Mouse (Mus musculus) forebrain, embryonic 13.5 days (tissue): ENCODE data around the gene Lhb. TPM values are rescaled to one million over a fixed set of nuclear protein-coding genes. Genes with fewer than 3 reads are reported as not detected.
"Not testable (repeated sequence)": the region's sequence is repeated elsewhere in the genome, so short reads cannot be mapped to it uniquely, and the experiment has no call there.

Experiments
- ATAC-seq: fragments of 200-750 bp; cut with Nextera tagmentation; 2 replicates; pipeline ENCODE4 v1.8.0; 2017
- H3K27ac ChIP-seq: fragments of 300-500 bp; sonication (generic); 2 replicates; pipeline ENCODE4 v1.5.1; 2015; ENCODE audit warnings: inconsistent platforms, mild to moderate bottlenecking, moderate library complexity
- H3K27me3 ChIP-seq: fragments of 300-500 bp; sonication (generic); 2 replicates; pipeline ENCODE4 v1.6.1; 2015; ENCODE audit warnings: mild to moderate bottlenecking, inconsistent platforms
- H3K36me3 ChIP-seq: fragments of 300-500 bp; sonication (generic); 2 replicates; pipeline ENCODE4 v1.6.1; 2015; ENCODE audit warnings: mild to moderate bottlenecking, inconsistent platforms; ENCODE audit not compliant: poor library complexity, severe bottlenecking
- H3K4me1 ChIP-seq: fragments of 300-500 bp; sonication (generic); 2 replicates; pipeline ENCODE4 v1.6.1; 2015; ENCODE audit warnings: inconsistent platforms
- H3K4me2 ChIP-seq: fragments of 300-500 bp; sonication (generic); 2 replicates; pipeline ENCODE4 v1.6.1; 2015; ENCODE audit warnings: inconsistent platforms, mild to moderate bottlenecking, moderate library complexity
- H3K4me3 ChIP-seq: fragments of 300-500 bp; sonication (generic); 2 replicates; pipeline ENCODE4 v1.5.1; 2015; ENCODE audit warnings: mild to moderate bottlenecking, inconsistent platforms
- H3K9ac ChIP-seq: fragments of 300-500 bp; sonication (generic); 2 replicates; pipeline ENCODE4 v1.6.1; 2015; ENCODE audit warnings: mild to moderate bottlenecking, inconsistent platforms
- H3K9me3 ChIP-seq: fragments of 300-500 bp; sonication (generic); replicated peaks from 2 replicates; pipeline ENCODE4 v1.6.1; 2016; ENCODE audit warnings: inconsistent platforms
- WGBS: fragments of 180-500 bp; shearing (Covaris S2); methylation state at CpG from one replicate; pipeline ENCODE4 v1.1.7; 2015; 5-methylcytosine and 5-hydroxymethylcytosine counted together
- polyA plus RNA-seq: library from polyadenylated mRNA; unstranded; fragments of >200 nt; fragmentation: Nextera tagmentation; extraction: Ambion mirVana; gene quantifications from 2 replicates; pipeline ENCODE4 v1.2.1, GENCODE M21; 2015

The Lhb gene
- polyA plus RNA-seq: 0.44 and 1.1 TPM in 2 replicates

GRCm38 (mm10) chr7:45420615-45420919, at the start of gene Lhb:
Gene Lhb (plus strand): TSS chr7:45420820.
- H3K27me3 ChIP-seq: peaks cover 56% of the 10 kb centered on the region
- H3K27ac ChIP-seq: no peak within 1 kb of the TSS
- H3K36me3 ChIP-seq: peaks cover 55% of the 10 kb centered on the region
- no peak for ATAC-seq
- peaks cover 1% of the 10 kb centered on the region; the same call in 1 of the 2 replicates for H3K4me1 ChIP-seq
- no peaks in the 10 kb centered on the region for H3K9me3 ChIP-seq
- H3K9ac ChIP-seq: no peak within 1 kb of the TSS
- WGBS: 64% methylated on average over 6 of the region's 6 CpGs
- H3K4me2 ChIP-seq: no peak within 1 kb of the TSS
- no peak within 1 kb of the TSS for H3K4me3 ChIP-seq

GRCm38 (mm10) chr7:45372371-45372770, 48.2 kb upstream of the Lhb start:
- H3K27me3 ChIP-seq: peaks cover 20% of the 10 kb centered on the region
- H3K27ac ChIP-seq: no peak overlapping the region
- ATAC-seq: no peak
- peaks cover 58% of the 10 kb centered on the region for H3K36me3 ChIP-seq
- H3K9me3 ChIP-seq: no peaks in the 10 kb centered on the region
- H3K4me3 ChIP-seq: no peak overlapping the region
- H3K4me2 ChIP-seq: no peak overlapping the region
- 83% methylated on average over 5 of the region's 5 CpGs for WGBS
- no peak overlapping the region for H3K9ac ChIP-seq
- H3K4me1 ChIP-seq: peaks cover 24% of the 10 kb centered on the region

- no peaks in the 10 kb centered on the region for H3K9me3 ChIP-seq
- H3K27ac ChIP-seq: no peak overlapping the region
- no peak overlapping the region for H3K9ac ChIP-seq
- peaks cover 14% of the 10 kb centered on the region for H3K4me1 ChIP-seq
- H3K4me2 ChIP-seq: no peak overlapping the region
- no peak for ATAC-seq
- peaks cover 80% of the 10 kb centered on the region for H3K36me3 ChIP-seq
- WGBS: 88% methylated on average over 8 of the region's 8 CpGs
- no peak overlapping the region for H3K4me3 ChIP-seq
- H3K27me3 ChIP-seq: peaks cover 7% of the 10 kb centered on the region
These were observed 46.0 kb upstream of the Lhb start for GRCm38 (mm10) chr7:45374620-45375019.

- Histone ChIP-seq H3K9ac (no peak overlapping the region), H3K4me1 (no peaks in the 10 kb centered on the region)
These were observed 44.6 kb upstream of the Lhb start for GRCm38 (mm10) chr7:45376057-45376456.

DNA sequence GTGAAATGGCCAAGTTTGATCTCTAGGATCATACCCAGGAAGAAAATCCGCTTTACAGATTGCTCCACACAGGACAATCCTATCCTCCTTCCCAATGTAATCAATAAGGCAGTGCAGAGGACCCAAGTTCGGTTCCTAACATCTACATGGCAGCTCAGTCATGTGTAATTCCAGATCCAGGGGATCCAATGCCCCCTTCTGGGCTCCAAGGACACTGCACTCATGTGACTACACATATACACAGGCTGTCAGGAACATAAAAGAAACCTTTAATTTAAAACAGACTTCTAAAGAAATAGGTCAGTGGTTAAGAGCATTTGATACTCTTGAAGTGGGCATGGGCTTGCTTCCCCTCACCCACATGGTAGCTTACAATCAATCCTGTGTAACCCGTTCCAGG, 34.5 kb upstream of the Lhb start:
- 89% methylated on average over 3 of the region's 3 CpGs for WGBS
- Histone ChIP-seq H3K27me3 (no peaks in the 10 kb centered on the region), H3K4me1 (no peaks in the 10 kb centered on the region), H3K4me3 (no peak overlapping the region), H3K9ac (no peak overlapping the region), H3K36me3 (peaks cover 98% of the 10 kb centered on the region), H3K4me2 (no peak overlapping the region), H3K27ac (no peak overlapping the region), H3K9me3 (no peaks in the 10 kb centered on the region)
- ATAC-seq: no peak

More at GRCm38 (mm10) chr7:45376057-45376456, 44.6 kb upstream of the Lhb start:
- Histone ChIP-seq H3K36me3 (peaks cover 95% of the 10 kb centered on the region), H3K4me2 (no peak overlapping the region), H3K27me3 (no peaks in the 10 kb centered on the region), H3K4me3 (no peak overlapping the region), H3K9me3 (no peaks in the 10 kb centered on the region), H3K27ac (no peak overlapping the region)
- no peak for ATAC-seq
- 94% methylated on average over 1 of the region's 1 CpGs for WGBS

- peak overlapping the region; percentile 95 for H3K9ac ChIP-seq
- H3K9me3 ChIP-seq: no peaks in the 10 kb centered on the region
- peak overlapping the region; percentile 99 for H3K4me2 ChIP-seq
- H3K4me1 ChIP-seq: peaks cover 26% of the 10 kb centered on the region
- no peaks in the 10 kb centered on the region for H3K27me3 ChIP-seq
- H3K36me3 ChIP-seq: peaks cover 27% of the 10 kb centered on the region
- 1% methylated on average over 18 of the region's 20 CpGs for WGBS
- H3K4me3 ChIP-seq: peak overlapping the region; percentile 82
- ATAC-seq: peak; percentile 81
- H3K27ac ChIP-seq: peak overlapping the region; percentile 99
These were observed 25.5 kb upstream of the Lhb start for GRCm38 (mm10) chr7:45395129-45395541.

- ATAC-seq: peak; percentile 97
- H3K27me3 ChIP-seq: no peaks in the 10 kb centered on the region
- H3K4me1 ChIP-seq: peaks cover 26% of the 10 kb centered on the region
- H3K4me3 ChIP-seq: peak within 1 kb of the TSS; percentile 82
- H3K9me3 ChIP-seq: no peaks in the 10 kb centered on the region
- H3K9ac ChIP-seq: peak within 1 kb of the TSS; percentile 95
- peak within 1 kb of the TSS; percentile 99 for H3K4me2 ChIP-seq
- under 1% methylated on average over 60 of the region's 60 CpGs for WGBS
- H3K27ac ChIP-seq: peak within 1 kb of the TSS; percentile 99
- H3K36me3 ChIP-seq: peaks cover 21% of the 10 kb centered on the region
These were observed 24.9 kb upstream of the Lhb start, which contains the start of gene Snrnp70 for GRCm38 (mm10) chr7:45395578-45396336. Gene Snrnp70 (minus strand): TSS chr7:45395742.

DNA sequence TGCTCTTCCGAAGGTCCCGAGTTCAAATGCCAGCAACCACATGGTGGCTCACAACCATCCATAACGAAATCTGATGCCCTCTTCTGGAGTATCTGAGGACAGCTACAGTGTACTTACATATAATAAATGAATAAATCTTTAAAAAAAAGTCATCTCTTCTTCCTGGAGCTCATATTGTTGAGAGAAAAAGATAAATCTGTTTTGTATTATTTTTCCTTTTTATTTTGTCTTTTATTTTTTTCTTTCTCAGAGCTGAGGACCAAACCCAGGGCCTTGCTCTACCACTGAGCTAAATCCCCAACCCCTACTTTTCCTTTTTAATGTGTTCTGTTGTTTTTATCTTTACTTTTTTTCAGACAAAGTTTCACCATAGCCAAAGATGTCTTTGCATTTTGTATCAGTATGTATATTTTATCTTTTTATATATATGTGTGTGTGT, 24.3 kb upstream of the Lhb start:
- H3K9me3 ChIP-seq, H3K27me3 ChIP-seq: not testable (repeated sequence)
- Histone ChIP-seq H3K4me2 (peak overlapping the region; percentile 62), H3K4me3 (peak overlapping the region; percentile 82), H3K36me3 (peaks cover 16% of the 10 kb centered on the region), H3K9ac (peak overlapping the region; percentile 58), H3K27ac (peak overlapping the region; percentile 73), H3K4me1 (peaks cover 26% of the 10 kb centered on the region)
- WGBS: 9% methylated on average over 3 of the region's 3 CpGs
- peak; percentile 50 for ATAC-seq

DNA sequence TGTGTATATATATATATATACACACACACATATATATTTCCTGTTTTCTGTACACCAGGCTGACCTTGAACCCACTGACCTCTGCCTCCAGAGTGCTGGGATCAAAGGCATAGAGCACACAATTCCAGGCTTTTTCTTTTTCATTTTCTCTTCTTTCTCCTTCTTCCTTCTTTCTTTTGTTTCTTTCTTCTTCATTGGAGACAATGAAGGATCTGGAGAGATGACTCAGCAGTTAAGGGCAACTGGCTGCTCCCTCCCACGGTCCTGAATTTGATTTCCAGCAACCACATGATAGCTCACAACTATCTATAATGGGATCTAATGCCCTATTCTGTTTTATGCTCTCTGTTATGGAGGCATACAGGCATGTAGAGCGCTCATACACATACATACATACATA, 23.8 kb upstream of the Lhb start:
- peaks cover 1% of the 10 kb centered on the region; the same call in 1 of the 2 replicates for H3K27me3 ChIP-seq
- H3K9me3 ChIP-seq: no peaks in the 10 kb centered on the region
- no peak for ATAC-seq
- 79% methylated on average over 2 of the region's 2 CpGs for WGBS
- H3K27ac ChIP-seq: no peak overlapping the region
- H3K9ac ChIP-seq: no peak overlapping the region
- peaks cover 12% of the 10 kb centered on the region for H3K36me3 ChIP-seq
- peaks cover 26% of the 10 kb centered on the region for H3K4me1 ChIP-seq
- H3K4me3 ChIP-seq: no peak overlapping the region
- no peak overlapping the region for H3K4me2 ChIP-seq

- Histone ChIP-seq H3K27me3 (peaks cover 27% of the 10 kb centered on the region), H3K4me1 (peaks cover 8% of the 10 kb centered on the region), H3K4me2 (no peak overlapping the region), H3K27ac (no peak overlapping the region), H3K9ac (0 out of 2 replicates have a peak overlapping the region, but pooled peaks have one; percentile 2), H3K9me3 (no peaks in the 10 kb centered on the region), H3K4me3 (no peak overlapping the region), H3K36me3 (no peaks in the 10 kb centered on the region)
- 74% methylated on average over 10 of the region's 10 CpGs for WGBS
- ATAC-seq: no peak
These were observed 19.0 kb upstream of the Lhb start for GRCm38 (mm10) chr7:45401521-45402085.

- H3K27ac ChIP-seq: no peak overlapping the region
- H3K4me1 ChIP-seq: peaks cover 11% of the 10 kb centered on the region
- WGBS: 43% methylated on average over 6 of the region's 6 CpGs
- ATAC-seq: no peak
- H3K9me3 ChIP-seq: no peaks in the 10 kb centered on the region
- H3K4me3 ChIP-seq: no peak overlapping the region
- H3K4me2 ChIP-seq: no peak overlapping the region
- peaks cover 48% of the 10 kb centered on the region for H3K27me3 ChIP-seq
- H3K9ac ChIP-seq: no peak overlapping the region
- H3K36me3 ChIP-seq: no peaks in the 10 kb centered on the region
These were observed 16.9 kb upstream of the Lhb start for GRCm38 (mm10) chr7:45403532-45404261.
